Comparison of ENCODE assay signal across 25 mouse cellular contexts in genomic region chr16:17150520-17151258, GRCm38 (mm10). TPM values are rescaled to one million over a fixed set of nuclear protein-coding genes. Genes with fewer than 3 reads are reported as not detected.
A peak's percentile ranks its signal among the peaks of the same experiment; 100 is the strongest.
DNase-seq lines count a peak whose midpoint lies in the region; ATAC-seq and TF ChIP-seq lines count a peak whose summit lies in the region.
"Had no signal": no experiment of that assay in that cellular context is flagged by ENCODE, and none has a peak within 500 bp of the region (broad histone marks: within the 10 kb centered on the region; RNA-seq: fewer than 3 reads in every experiment).

No protein-coding gene starts in this region.

- peak; percentile 46 for DNase-seq in forebrain, embryonic 11.5 days (ENCODE audit: low spot score)
- DNase-seq in forebrain, embryonic 10.5 days (ENCODE audit: extremely low spot score, low spot score) = no peak
- peak; percentile 82 for DNase-seq in midbrain, embryonic 11.5 days (ENCODE audit: low spot score, missing footprints)
- DNase-seq in midbrain, embryonic 10.5 days (ENCODE audit: low spot score) = no peak
- DNase-seq in thymus, postnatal 10 days (ENCODE audit: low spot score in 2 of 2) = no peak
- DNase-seq in spleen, postnatal 10 days (ENCODE audit: low spot score in 2 of 2) = no peak
- DNase-seq in adrenal gland, adult (ENCODE audit: inconsistent age in 2 of 2, low spot score in 1 of 2) = no peak
- DNase-seq: adrenal gland, postnatal 36 days; cerebellum, adult 9-10 months; gastrocnemius, postnatal 25 days; heart, adult 18-20 months; heart, postnatal 10 days; layer of hippocampus, adult 9-11 months; left cerebral cortex, postnatal 4 days; liver; thymus, postnatal 36 days had no signal

- H3K4me1 ChIP-seq in forebrain, embryonic 11.5 days (replicated peaks; ENCODE audit: control insufficient read depth, insufficient read depth, low read length) = peaks cover 5% of the 10 kb centered on the region; the same call in 1 of the 2 replicates
- peaks cover 20% of the 10 kb centered on the region for H3K4me1 ChIP-seq in forebrain, embryonic 10.5 days
- H3K4me1 ChIP-seq in midbrain, embryonic 11.5 days (ENCODE audit: control insufficient read depth, insufficient read depth, low read length) = peaks cover 10% of the 10 kb centered on the region
- peaks cover 19% of the 10 kb centered on the region for H3K4me1 ChIP-seq in midbrain, embryonic 10.5 days
- peaks cover 27% of the 10 kb centered on the region for H3K4me1 ChIP-seq in small intestine, adult 2 months (ENCODE audit: control insufficient read depth, insufficient read depth, insufficient read length, low read length)

- no peaks in the 10 kb centered on the region for H3K9me3 ChIP-seq in forebrain, embryonic 11.5 days (ENCODE audit: control insufficient read depth, low read length)
- H3K9me3 ChIP-seq in forebrain, embryonic 10.5 days = no peaks in the 10 kb centered on the region
- no peaks in the 10 kb centered on the region for H3K9me3 ChIP-seq in midbrain, embryonic 11.5 days (ENCODE audit: control insufficient read depth, low read length)
- H3K9me3 ChIP-seq in midbrain, embryonic 10.5 days (replicated peaks) = no peaks in the 10 kb centered on the region
- H3K9me3 ChIP-seq: forebrain, embryonic 12.5 days; heart, embryonic 12.5 days; hindbrain, embryonic 10.5 days; liver, embryonic 15.5 days; lung, embryonic 15.5 days; midbrain, embryonic 13.5 days had no signal

- WGBS in forebrain, embryonic 11.5 days = 88% methylated on average over 7 of the region's 7 CpGs
- WGBS in forebrain, embryonic 10.5 days = 90% methylated on average over 7 of the region's 7 CpGs
- 88% methylated on average over 7 of the region's 7 CpGs for WGBS in midbrain, embryonic 11.5 days
- WGBS in midbrain, embryonic 10.5 days = 89% methylated on average over 7 of the region's 7 CpGs
- 32% methylated on average over 7 of the region's 7 CpGs for WGBS in small intestine, adult 2 months

- peaks cover 9% of the 10 kb centered on the region for H3K27me3 ChIP-seq in forebrain, embryonic 11.5 days (ENCODE audit: control insufficient read depth, insufficient read depth, low read length)
- H3K27me3 ChIP-seq in forebrain, embryonic 10.5 days (ENCODE audit: poor library complexity, severe bottlenecking) = peaks cover 22% of the 10 kb centered on the region
- H3K27me3 ChIP-seq in midbrain, embryonic 11.5 days (ENCODE audit: control insufficient read depth, insufficient read depth, low read length) = peaks cover 17% of the 10 kb centered on the region
- H3K27me3 ChIP-seq in midbrain, embryonic 10.5 days (ENCODE audit: low read depth, poor library complexity, severe bottlenecking) = peaks cover 24% of the 10 kb centered on the region
- H3K27me3 ChIP-seq in small intestine, adult 2 months (ENCODE audit: control insufficient read depth, insufficient read depth, low read length) = no peaks in the 10 kb centered on the region
- H3K27me3 ChIP-seq: heart, embryonic 12.5 days; lung, embryonic 15.5 days had no signal

- H3K4me2 ChIP-seq in forebrain, embryonic 11.5 days (ENCODE audit: low read depth, low read length, severe bottlenecking) = no peak overlapping the region
- H3K4me2 ChIP-seq in midbrain, embryonic 11.5 days = no peak overlapping the region
- H3K4me2 ChIP-seq: forebrain, embryonic 12.5 days; heart, embryonic 12.5 days; liver, embryonic 15.5 days; lung, embryonic 15.5 days; midbrain, embryonic 13.5 days had no signal

- no peak overlapping the region for H3K27ac ChIP-seq in forebrain, embryonic 11.5 days (ENCODE audit: low read depth, low read length)
- no peak overlapping the region for H3K27ac ChIP-seq in forebrain, embryonic 10.5 days
- H3K27ac ChIP-seq in midbrain, embryonic 11.5 days (ENCODE audit: low read depth, low read length) = no peak overlapping the region
- no peak overlapping the region for H3K27ac ChIP-seq in midbrain, embryonic 10.5 days (replicated peaks)
- peak overlapping the region; percentile 98 for H3K27ac ChIP-seq in small intestine, adult 2 months (ENCODE audit: insufficient read depth, low read depth, low read length)
- H3K27ac ChIP-seq: forebrain, embryonic 12.5 days; hindbrain, embryonic 10.5 days; hindbrain, postnatal 0 days; liver, embryonic 15.5 days; lung, embryonic 15.5 days; macrophage; midbrain, embryonic 13.5 days had no signal

- no peak for ATAC-seq in forebrain, embryonic 11.5 days (replicated peaks; ENCODE audit: low FRiP score)
- ATAC-seq in midbrain, embryonic 11.5 days (ENCODE audit: low FRiP score) = no peak
- ATAC-seq: hindbrain, postnatal 0 days; midbrain, embryonic 13.5 days had no signal

- no peak overlapping the region for H3K4me3 ChIP-seq in forebrain, embryonic 11.5 days (ENCODE audit: low read depth, low read length)
- no peak overlapping the region for H3K4me3 ChIP-seq in forebrain, embryonic 10.5 days
- no peak overlapping the region for H3K4me3 ChIP-seq in midbrain, embryonic 11.5 days (ENCODE audit: low read depth, low read length)
- H3K4me3 ChIP-seq in midbrain, embryonic 10.5 days = no peak overlapping the region
- peak overlapping the region; percentile 27; the same call in 1 of the 2 replicates for H3K4me3 ChIP-seq in small intestine, adult 2 months (ENCODE audit: low read depth, low read length)
- H3K4me3 ChIP-seq: forebrain, embryonic 12.5 days; heart, embryonic 12.5 days; hindbrain, embryonic 10.5 days; liver, embryonic 15.5 days; lung, embryonic 15.5 days; midbrain, embryonic 13.5 days had no signal

- no peak overlapping the region for H3K9ac ChIP-seq in forebrain, embryonic 11.5 days (ENCODE audit: low read length)
- H3K9ac ChIP-seq in midbrain, embryonic 11.5 days (ENCODE audit: low read length) = no peak overlapping the region
- H3K9ac ChIP-seq: forebrain, embryonic 12.5 days; heart, embryonic 12.5 days; liver, embryonic 15.5 days; lung, embryonic 15.5 days; midbrain, embryonic 13.5 days had no signal

- 0 out of 2 replicates have a peak, but pooled peaks cover 2% of the 10 kb centered on the region for H3K36me3 ChIP-seq in forebrain, embryonic 11.5 days (ENCODE audit: control insufficient read depth, insufficient read depth, low read length)
- H3K36me3 ChIP-seq in forebrain, embryonic 10.5 days (replicated peaks) = peaks cover 48% of the 10 kb centered on the region
- H3K36me3 ChIP-seq in midbrain, embryonic 11.5 days (ENCODE audit: control insufficient read depth, insufficient read depth, low read length) = no peaks in the 10 kb centered on the region; the same call in 1 of the 2 replicates
- peaks cover 44% of the 10 kb centered on the region for H3K36me3 ChIP-seq in midbrain, embryonic 10.5 days
- peaks cover 14% of the 10 kb centered on the region for H3K36me3 ChIP-seq in small intestine, adult 2 months (ENCODE audit: control insufficient read depth, insufficient read depth, low read length)

- TF ChIP-seq POLR2A in small intestine, adult 2 months (IDR thresholded peaks at IDR 0.05; ENCODE audit: low read depth, low read length) = peak; percentile 67; the same call in 1 of the 2 replicates

- TF ChIP-seq CTCF in small intestine, adult 2 months (IDR thresholded peaks at IDR 0.05; ENCODE audit: extremely low read depth, insufficient read length, insufficient replicate concordance, low read depth, low read length) = no peak

RNA-seq across cellular contexts. Expression of gene Ccdc116, which starts 3.7 kb away (rescaled TPM):
- 0.61 and 0.97 TPM in 2 replicates for polyA plus RNA-seq in forebrain, embryonic 11.5 days (2014; fragmentation: Nextera tagmentation; extraction: Ambion mirVana)
- polyA plus RNA-seq in forebrain, embryonic 10.5 days (2016; fragmentation: Nextera tagmentation; extraction: Ambion mirVana) = 0.32 and 0.48 TPM in 2 replicates
- polyA plus RNA-seq in midbrain, embryonic 11.5 days (2014; fragmentation: Nextera tagmentation; extraction: Ambion mirVana) = 0.40 and 0.41 TPM in 2 replicates
- polyA plus RNA-seq in midbrain, embryonic 10.5 days (2016; fragmentation: Nextera tagmentation; extraction: Ambion mirVana) = 0.39 and 0.57 TPM in 2 replicates
- 7.1 and 17.2 TPM in 2 replicates for polyA plus RNA-seq in small intestine, adult 2 months (2012; rRNA removed)

RNA-seq across cellular contexts. Expression of gene Ydjc, which starts 6.3 kb away (rescaled TPM):
- 5.7 and 6.0 TPM in 2 replicates for polyA plus RNA-seq in forebrain, embryonic 11.5 days (2014; fragmentation: Nextera tagmentation; extraction: Ambion mirVana)
- 5.8 and 6.9 TPM in 2 replicates for polyA plus RNA-seq in forebrain, embryonic 10.5 days (2016; fragmentation: Nextera tagmentation; extraction: Ambion mirVana)
- 6.8 and 9.2 TPM in 2 replicates for polyA plus RNA-seq in midbrain, embryonic 11.5 days (2014; fragmentation: Nextera tagmentation; extraction: Ambion mirVana)
- 5.4 and 6.8 TPM in 2 replicates for polyA plus RNA-seq in midbrain, embryonic 10.5 days (2016; fragmentation: Nextera tagmentation; extraction: Ambion mirVana)
- polyA plus RNA-seq in small intestine, adult 2 months (2012; rRNA removed) = 44.4 and 69.7 TPM in 2 replicates

RNA-seq across cellular contexts. Expression of gene Sdf2l1, which starts 18.5 kb away (rescaled TPM):
- 64.9 and 68.4 TPM in 2 replicates for polyA plus RNA-seq in forebrain, embryonic 11.5 days (2014; fragmentation: Nextera tagmentation; extraction: Ambion mirVana)
- polyA plus RNA-seq in forebrain, embryonic 10.5 days (2016; fragmentation: Nextera tagmentation; extraction: Ambion mirVana) = 110 and 118 TPM in 2 replicates
- 59.7 and 62.9 TPM in 2 replicates for polyA plus RNA-seq in midbrain, embryonic 11.5 days (2014; fragmentation: Nextera tagmentation; extraction: Ambion mirVana)
- polyA plus RNA-seq in midbrain, embryonic 10.5 days (2016; fragmentation: Nextera tagmentation; extraction: Ambion mirVana) = 101 and 136 TPM in 2 replicates
- 109 and 121 TPM in 2 replicates for polyA plus RNA-seq in small intestine, adult 2 months (2012; rRNA removed)

RNA-seq across cellular contexts. Expression of gene 2610318N02Rik, which starts 25.7 kb away (rescaled TPM):
- polyA plus RNA-seq in forebrain, embryonic 11.5 days (2014; fragmentation: Nextera tagmentation; extraction: Ambion mirVana) = 104 and 111 TPM in 2 replicates
- 153 and 164 TPM in 2 replicates for polyA plus RNA-seq in forebrain, embryonic 10.5 days (2016; fragmentation: Nextera tagmentation; extraction: Ambion mirVana)
- 94.9 and 108 TPM in 2 replicates for polyA plus RNA-seq in midbrain, embryonic 11.5 days (2014; fragmentation: Nextera tagmentation; extraction: Ambion mirVana)
- polyA plus RNA-seq in midbrain, embryonic 10.5 days (2016; fragmentation: Nextera tagmentation; extraction: Ambion mirVana) = 153 and 184 TPM in 2 replicates
- 3.4 and 9.1 TPM in 2 replicates for polyA plus RNA-seq in small intestine, adult 2 months (2012; rRNA removed)

RNA-seq across cellular contexts. Expression of gene Ppil2, which starts 39.6 kb away (rescaled TPM):
- 153 and 156 TPM in 2 replicates for polyA plus RNA-seq in forebrain, embryonic 11.5 days (2014; fragmentation: Nextera tagmentation; extraction: Ambion mirVana)
- polyA plus RNA-seq in forebrain, embryonic 10.5 days (2016; fragmentation: Nextera tagmentation; extraction: Ambion mirVana) = 138 and 155 TPM in 2 replicates
- polyA plus RNA-seq in midbrain, embryonic 11.5 days (2014; fragmentation: Nextera tagmentation; extraction: Ambion mirVana) = 142 and 147 TPM in 2 replicates
- 149 and 170 TPM in 2 replicates for polyA plus RNA-seq in midbrain, embryonic 10.5 days (2016; fragmentation: Nextera tagmentation; extraction: Ambion mirVana)
- 30.2 and 69.4 TPM in 2 replicates for polyA plus RNA-seq in small intestine, adult 2 months (2012; rRNA removed)

Comparison
In these comparisons a context has a peak if more than half of its experiments do, and no peak if none do; other contexts are left out.
1. DNase-seq: peak in forebrain, embryonic 11.5 days (single experiment) and midbrain, embryonic 11.5 days (single experiment); none in forebrain, embryonic 10.5 days (single experiment), midbrain, embryonic 10.5 days (single experiment), thymus, postnatal 10 days (0 of 2), spleen, postnatal 10 days (0 of 2) and adrenal gland, adult (0 of 2).